Mouse (Mus musculus) brain, embryonic 14.5 days (tissue): ENCODE results near the gene Taok3.

Experiments used
- CTCF ChIP-seq: fragments of 200-500 bp; IDR thresholded peaks from 2 replicates; pipeline ENCODE4 v1.5.1; 2012; ENCODE audit warnings: inconsistent platforms, mild to moderate bottlenecking, moderate library complexity, borderline replicate concordance; ENCODE audit not compliant: insufficient read depth, insufficient read length; ENCODE audit errors: extremely low read depth
- POLR2A ChIP-seq: fragments of 200-500 bp; IDR thresholded peaks from 2 replicates; pipeline ENCODE4 v1.6.1; 2012; ENCODE audit warnings: mild to moderate bottlenecking, inconsistent platforms, borderline replicate concordance; ENCODE audit not compliant: poor library complexity, insufficient read depth, insufficient read length, severe bottlenecking; ENCODE audit errors: extremely low read depth

GRCm38 (mm10) chr5:117127051-117127450 lies 7.1 kb downstream of the Taok3 start:
- TF ChIP-seq CTCF (no peak), POLR2A (no peak)
